Mouse (Mus musculus): Measurements from ENCODE around the gene Cytl1.

Cytl1 gene

DNA sequence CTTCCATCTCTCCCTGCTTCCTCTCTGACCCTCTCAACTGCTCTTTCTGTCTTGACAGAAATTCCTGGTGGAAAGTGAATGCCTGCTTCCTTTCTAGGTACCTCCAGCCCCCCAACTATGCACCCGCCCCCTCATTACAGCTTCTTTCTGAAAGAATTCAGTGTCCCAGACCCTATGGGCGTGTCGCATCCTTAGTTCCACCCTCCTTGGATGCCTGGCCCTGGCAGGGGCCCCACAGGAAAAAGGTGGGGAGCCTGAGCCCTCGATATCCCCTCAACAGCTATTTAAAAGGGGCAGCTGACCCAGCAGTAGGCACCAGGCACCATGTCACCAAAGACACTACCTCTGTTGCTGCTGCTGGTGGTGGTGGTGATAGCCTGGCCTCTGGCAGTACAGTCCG is at the start of gene Cytl1:
TSS of gene Cytl1 (plus strand) at position 296 of the 400 bp plus-strand sequence.
- WGBS, result 51% methylated on average over 5 of the region's 5 CpGs

DNA sequence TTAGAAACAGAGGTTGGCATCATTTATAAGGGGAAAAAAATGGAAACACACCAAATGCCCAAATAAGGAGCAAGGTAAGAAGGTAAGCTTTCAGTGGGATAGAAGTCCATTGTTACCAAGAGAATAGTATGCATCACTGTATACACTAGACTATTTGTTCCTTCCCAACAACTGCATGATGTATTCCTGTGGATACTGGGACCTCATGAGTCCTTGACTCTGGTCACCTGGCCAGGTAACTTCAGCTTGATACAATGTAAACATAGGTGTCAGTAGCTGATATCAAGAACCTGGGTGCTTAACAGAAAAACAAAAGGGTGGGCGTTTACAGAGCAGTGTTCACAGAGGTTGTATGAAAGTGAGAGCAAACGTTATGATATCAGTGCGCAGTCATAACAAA is 42.6 kb upstream of the Cytl1 start:
- 84% methylated on average over 3 of the region's 3 CpGs for WGBS

DNA sequence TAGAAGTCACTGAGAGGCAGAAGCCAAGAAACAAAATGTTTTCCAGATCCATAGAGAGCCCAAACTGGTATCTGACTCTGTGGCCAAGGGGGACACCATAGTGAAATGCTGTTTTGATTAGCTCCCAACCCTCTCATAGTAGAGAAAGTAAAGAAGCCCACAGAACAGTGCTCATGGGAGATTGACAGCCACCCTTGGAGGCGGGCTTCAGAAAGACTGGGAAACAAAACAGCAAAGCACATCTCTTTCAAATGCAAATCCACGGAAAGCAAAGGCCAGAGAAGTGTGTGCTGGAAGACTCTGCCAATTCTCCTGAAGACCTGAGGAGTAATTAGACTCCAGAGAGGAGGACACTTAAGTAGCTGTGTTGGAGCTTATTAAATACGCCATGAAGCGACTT is 39.5 kb upstream of the Cytl1 start:
- 65% methylated on average over 4 of the region's 4 CpGs for WGBS

DNA sequence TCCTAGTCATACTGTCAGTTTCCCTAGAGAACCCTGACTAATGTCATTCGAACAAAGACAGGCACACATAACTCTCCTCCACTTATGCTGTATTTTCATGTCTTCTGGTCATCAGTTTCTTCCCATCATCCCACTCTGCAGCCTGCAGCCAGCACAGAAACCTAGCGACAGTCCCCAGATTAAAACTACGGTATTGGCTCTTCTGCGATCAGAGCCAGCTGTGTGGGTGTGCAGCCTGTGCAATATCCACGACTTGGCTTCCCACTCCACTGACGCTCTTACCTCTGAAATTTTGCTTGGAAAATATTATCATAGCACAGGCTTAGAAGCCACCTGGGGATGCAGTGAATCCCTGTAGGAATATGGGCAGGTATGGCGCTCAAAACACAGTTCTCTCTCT is 38.0 kb upstream of the Cytl1 start:
- 57% methylated on average over 7 of the region's 7 CpGs for WGBS

DNA sequence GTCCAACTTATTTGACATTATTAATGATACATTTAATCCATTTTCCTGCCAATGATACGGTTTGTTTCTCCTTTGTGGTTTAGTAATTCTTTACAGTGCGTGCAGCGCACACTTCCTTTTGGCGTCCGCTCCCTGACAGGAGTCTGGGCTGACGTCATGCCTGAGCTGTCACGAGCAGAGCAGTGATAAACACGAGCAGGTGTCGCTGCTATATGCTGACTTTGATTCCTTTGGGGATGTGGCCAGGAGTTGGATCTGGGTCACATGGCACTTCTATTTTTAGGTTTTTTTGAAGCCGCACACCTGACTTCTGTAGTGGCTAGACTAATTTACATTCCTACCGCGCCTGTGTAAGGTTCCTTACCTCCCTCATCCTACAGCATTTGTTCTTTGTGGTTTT is 35.6 kb upstream of the Cytl1 start:
- WGBS, result 53% methylated on average over 12 of the region's 12 CpGs

DNA sequence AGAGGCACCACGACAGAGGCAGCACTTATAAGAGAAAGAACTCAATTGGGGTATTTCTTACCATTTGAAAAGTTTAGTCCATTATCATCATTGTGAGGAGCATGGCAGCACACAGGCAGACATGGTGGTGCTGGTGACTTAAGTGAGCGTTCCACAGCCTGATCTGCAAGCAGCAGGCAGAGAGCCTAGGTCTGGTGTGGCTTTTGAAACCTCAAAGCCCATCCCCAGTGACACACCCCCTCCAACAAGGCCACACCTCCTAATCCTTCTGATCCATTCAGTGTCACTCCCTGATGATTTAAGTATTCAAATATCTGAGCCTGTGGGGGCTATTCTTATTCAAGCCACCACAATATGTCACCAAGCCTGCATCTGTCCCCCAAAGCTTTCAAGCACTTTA is 30.4 kb upstream of the Cytl1 start:
- 82% methylated on average over 2 of the region's 2 CpGs for WGBS

DNA sequence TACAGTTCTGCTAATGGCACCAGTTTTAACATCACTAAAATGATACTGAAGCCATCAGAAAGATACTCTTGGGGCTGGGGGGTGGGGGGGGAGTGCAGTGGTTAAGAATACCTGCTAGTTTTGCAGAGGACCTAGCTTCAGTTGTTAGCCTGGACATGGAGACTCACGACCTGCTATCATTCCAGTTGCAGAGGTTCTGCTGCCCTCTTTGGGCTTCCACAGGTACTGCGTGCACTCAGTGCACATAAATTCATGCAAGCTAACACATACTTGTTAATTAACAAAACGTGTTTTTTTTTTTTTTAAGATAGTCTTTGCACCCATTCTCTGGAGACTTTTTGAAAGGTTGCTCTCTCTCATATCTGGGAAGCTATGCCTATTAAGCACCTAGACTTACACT is 27.2 kb upstream of the Cytl1 start:
- 70% methylated on average over 3 of the region's 3 CpGs for WGBS

DNA sequence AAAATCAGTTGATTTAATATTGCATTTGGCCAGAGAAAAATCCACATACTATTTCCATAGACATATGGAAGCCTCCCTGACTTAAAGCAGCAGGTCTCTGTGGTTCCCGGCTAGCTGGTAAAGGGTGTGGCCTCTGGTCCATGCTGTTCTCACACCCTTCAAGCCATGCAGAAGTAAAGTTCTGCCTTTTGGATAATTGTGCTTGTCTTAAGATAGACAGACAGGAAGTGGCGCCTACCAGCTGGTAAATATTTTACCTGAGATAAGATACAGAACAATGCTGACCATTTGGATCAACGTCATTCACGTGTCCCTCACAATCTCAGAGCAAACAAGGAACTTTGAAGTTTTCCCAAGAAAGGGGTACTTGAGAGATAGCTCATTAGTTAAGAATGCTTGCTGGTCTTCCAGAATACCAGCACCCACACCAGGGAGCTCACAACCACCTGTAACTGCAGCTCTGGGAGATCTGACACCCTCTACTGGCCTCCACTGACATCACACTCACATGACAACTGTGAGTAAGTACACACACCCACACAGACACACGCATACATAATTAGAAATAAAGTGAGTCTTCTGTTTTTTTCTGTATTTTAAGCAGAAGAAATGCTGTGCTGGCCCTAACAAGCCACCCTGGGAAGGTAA is 25.9 kb upstream of the Cytl1 start:
- 84% methylated on average over 5 of the region's 5 CpGs for WGBS

DNA sequence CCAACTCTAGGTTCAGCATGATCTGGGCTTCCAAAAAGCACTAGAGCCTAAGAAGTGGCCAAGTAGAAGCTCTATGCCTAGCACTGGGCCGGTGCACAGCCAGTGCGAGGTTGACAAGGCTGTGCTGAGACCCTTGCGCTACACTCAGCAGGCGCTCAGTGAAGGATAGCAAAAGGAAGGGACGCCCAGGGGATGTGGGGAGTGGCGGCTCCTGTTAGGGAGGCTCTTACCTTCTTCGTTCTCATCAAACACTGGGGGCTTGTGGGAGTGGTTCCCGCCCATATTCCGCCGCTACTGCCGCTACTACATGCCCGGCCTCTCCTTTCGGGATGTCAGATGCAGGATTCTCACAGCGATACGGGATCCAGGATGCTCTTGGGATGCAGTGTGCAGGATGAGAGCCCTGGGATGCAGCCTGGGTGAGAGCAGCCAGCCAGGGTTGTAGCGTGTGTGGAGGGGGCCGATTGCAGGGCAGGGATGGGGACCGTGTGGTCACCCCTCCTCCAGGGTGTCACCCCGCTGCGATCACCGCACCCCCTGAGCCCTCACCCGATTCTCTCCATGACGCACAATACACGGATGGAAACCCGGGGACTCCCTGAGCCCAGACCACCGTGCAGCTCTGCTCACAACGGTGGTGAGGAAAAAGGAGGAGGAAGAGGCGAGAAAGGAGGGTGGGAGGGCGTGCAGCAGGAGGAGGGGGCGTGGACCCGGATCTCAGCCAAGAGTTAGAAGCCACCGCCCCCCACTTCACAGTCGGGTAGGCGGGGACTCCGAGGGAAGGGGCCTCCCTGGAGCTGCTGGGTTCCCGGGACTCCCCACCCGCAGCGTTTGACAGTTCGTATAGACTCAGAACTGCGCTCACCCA is 18.6 kb upstream of the Cytl1 start, which contains the start of gene Stk32b:
TSS of gene Stk32b (minus strand) at position 667 of the 868 bp plus-strand sequence.
- 2% methylated on average over 40 of the region's 40 CpGs for WGBS

DNA sequence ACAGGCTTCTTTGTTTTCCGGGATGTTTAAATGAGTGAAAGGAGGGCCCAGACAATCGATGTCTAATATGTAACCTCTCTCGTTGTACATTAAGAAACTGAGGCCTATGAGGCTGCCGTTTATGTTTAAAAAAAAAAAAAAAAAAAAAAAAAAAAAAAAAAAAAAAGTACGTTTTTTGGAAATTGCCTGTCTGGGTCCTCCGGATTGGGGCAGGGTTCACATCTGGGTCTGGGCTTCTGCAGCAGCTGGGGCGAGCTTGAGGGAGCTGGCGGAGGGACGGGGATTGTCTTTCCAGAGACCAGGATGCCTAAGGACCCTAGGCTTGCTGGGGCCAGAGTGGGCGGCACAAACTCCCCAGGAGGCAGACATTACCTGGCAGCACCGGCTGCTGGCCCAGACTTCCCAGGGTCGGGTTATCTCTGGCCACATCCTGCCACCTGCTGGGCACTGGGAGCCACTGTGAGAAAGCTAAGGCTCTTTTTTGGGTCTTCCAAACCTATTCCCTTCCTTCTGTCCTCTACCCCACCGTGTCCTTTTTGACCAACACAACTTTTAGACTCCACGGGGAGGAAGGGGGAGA is 17.8 kb upstream of the Cytl1 start:
- WGBS, result 2% methylated on average over 14 of the region's 14 CpGs

DNA sequence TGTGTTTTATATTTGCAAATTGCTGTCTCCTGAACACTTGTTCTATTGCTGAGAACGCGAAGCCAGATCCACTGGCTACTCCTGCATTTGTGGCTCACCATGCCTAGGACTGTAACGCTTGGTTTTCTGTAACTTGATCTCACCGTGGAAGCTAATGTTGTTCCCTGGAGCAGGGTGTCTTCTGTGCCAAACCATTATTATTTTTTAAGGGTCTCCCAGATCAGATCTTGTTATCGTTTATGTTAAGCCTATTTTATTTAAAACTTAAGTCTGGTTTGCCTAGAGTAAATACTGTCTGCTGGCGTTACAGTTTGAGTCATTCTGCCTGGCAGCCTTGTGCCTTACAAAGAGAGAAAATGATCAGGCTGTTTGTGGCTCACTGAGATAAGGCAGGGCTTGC is 14.6 kb upstream of the Cytl1 start:
- 23% methylated on average over 6 of the region's 6 CpGs for WGBS

DNA sequence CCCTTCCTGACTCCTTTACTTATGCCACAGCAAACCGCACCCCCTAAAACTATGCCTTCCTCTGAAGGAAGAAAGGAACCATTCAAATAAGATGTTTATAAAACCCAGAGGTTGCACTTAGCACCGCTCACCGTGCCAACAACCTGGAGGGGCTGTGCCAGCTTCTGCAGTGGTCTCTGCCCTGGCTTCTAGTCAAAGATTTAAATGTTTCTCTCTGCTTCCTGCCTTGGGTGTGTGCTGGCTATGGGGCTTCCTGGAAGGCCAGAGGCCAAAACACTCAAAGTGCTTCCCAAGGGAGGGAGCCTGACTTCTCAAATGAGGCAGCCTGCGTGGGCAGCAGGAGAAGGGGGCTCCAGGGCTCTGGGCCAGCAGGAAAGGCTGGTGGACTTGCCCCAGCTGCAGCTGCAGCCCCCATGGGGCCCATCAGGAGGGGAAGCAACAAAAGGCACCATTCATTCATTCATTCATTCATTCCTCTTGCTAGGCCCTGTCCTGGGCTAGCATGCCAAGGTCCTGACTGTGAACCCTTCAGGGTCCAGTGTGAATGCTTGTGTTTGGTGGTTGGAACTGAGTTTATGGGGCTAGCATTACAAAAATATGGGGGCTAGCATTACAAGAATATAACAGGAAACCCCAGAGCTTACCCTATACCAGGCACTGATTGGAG is 10.0 kb upstream of the Cytl1 start:
- 66% methylated on average over 4 of the region's 4 CpGs for WGBS

DNA sequence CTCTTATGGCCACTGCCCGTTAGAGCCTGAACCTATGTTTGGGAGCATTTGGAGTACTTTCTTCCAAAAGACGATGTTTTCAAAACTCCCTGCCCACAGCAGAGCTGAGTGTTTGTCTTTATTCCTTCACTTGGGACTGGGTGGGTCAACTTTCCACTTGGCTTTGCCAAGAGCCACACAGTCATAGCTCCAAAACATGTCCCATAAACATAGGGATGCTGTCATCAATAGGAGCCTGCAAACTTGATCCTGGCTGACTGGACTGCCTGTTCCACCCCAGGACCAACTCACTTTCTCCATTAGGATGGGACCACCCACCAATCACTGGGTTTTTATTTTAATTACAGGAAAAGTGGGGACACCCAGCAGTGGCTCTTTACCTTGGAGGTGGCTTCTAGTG is 4.5 kb upstream of the Cytl1 start:
- 80% methylated on average over 2 of the region's 2 CpGs for WGBS

DNA sequence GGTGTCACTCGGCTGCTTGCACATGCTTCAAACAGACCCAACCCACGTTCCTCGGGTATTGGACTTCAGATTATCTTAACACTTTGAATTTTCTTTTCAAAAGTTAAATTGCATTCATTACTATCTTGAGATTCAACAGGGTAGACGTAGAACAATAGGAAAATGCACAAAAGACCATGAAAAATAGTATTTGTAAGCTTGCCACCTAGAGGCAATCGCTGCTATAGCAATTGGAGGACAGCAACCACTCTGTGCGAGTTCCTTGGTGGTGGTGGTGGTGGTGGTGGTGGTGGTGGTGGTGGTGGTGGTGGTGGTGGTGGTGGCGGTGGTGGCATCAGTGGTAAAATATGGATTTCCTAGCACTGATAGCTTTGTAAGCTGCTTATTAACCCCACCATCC is 894 bp downstream of the Cytl1 start:
- WGBS, result 51% methylated on average over 7 of the region's 7 CpGs

DNA sequence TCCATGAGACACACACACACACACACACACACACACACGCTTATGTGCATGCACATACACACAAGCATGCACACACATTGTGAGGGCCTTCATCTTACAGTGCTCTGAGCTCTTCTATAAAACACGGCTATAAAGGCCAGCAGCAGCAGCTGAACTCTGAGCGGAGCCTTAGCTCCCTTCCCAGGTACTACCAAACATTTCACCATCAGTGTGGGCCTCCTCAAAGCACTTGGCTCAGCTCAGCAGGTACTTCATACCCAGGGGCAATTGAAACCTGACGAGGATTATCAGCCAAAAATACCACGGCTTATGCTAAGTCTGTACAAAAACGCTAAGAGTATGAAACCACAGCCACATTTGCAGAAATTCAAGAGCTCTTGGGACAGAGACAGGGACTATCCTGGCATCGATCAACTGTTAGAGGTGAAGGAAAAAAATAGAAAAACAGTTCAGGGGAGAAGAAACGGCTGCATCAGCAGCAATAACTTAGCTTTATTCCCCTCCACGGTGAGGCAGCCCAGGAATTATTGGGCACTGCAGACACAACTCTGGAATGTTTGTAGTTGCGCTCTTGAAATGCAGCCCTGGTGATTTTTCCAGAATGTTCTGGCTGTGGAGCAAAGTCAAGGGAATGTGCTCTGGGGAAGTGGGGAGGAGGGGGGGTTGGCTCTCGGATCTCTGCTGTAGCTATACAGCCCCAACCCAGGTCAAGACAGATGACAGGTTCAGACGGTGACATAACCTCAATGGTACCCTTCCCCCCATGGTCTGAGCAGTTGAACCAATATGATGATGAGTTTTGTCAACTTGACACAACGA is 8.8 kb downstream of the Cytl1 start:
- 82% methylated on average over 13 of the region's 13 CpGs for WGBS

DNA sequence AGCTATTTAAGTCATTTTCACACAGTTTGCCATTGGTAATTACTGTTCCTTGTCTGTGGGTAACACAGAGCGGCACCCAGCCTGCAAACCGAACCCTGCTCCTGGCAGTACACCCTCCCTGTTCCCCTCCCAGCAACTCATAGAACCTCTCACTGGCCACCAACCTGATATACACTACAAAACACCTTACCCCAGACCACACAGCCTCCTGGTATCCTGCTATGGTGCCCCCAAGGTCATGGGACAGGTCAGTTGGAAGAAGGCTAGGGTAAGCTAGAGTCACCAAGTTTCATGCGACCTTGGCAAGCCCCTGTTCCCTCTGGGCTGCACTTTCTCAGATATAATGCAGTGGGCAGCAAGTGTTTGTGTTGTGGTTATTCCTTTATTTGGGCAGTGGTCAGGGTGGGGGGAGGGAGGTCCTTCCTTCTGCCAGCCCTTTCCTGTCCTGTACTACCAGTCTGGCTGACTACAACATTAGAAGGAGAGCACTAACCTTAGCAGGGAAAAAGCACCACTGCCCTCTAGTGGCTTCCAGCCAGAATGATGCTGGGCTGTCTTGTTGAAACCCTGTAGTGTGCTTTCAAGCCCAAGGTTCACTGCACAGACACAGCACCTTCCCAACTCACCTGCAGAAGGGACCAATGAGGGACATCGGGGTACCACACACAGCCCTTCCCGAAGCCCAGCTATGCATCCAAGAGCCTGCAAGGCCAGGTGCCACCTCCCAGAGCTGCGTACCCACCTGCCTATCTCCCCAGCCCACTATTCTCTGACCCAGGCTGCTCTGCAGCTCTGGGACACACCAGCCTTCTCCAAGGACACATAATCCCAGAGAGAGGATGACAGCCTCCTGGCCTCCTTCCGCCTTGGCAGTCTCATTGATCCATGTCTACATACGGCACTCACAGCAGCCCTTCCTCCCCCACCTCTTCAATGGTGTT is 17.0 kb downstream of the Cytl1 start:
- 66% methylated on average over 8 of the region's 8 CpGs for WGBS

DNA sequence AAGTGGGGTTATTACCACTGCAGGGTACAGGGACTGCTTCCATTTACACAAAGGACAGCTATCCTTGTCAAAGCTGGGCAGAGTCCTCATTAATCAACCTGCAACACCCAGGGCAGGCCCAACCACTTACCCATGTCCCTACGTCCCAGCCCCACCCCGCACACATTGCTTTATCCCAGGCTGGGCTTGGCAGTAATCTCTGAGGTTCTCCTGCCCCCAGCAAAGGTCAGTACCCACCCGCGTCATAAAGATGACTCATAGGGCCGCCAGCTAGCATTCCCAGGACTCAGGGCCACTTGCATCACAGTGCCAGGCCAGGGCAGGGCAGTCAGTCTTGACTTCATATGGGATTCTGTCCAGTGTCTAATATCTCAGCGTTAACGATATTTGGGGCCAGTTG is 18.0 kb downstream of the Cytl1 start:
- WGBS, result 86% methylated on average over 7 of the region's 7 CpGs

DNA sequence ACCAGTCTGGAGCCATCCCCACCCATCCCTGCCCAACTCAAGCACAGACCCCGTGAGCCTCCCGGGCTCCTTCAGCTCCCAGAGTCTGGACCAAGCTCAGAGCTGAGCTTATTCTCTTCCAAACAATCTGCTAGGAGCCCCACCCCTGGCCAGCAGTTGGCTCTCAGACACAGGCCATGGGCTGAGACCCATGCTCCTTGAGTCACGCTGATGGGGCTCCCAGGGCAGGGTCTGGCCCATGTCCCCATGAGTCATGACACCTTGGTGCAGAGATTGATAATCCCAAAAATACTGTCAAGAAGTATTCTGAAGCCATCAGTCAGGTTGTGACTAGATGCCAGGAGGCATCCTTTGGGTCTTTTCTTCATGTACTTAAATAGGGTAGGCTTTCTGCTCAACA is 26.7 kb downstream of the Cytl1 start:
- 90% methylated on average over 3 of the region's 3 CpGs for WGBS

DNA sequence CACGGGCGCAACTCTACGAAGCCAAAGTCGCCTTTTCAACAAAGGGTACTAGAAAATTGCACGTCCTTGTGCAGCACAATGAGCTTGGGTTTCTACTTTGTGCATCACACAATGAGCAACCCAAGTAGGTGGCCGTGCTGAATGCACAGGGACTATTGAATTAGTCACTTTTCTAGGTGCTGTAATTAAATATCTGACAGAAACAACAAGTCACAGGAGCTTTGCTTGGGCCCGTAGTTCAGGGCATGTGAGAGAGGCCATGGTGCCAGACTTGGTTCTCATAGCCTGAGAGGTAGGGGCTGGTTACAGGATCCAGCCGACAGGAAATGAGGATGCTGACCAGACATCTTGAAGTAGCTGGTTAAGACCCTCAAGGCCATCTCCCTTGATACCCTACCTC is 30.5 kb downstream of the Cytl1 start:
- 69% methylated on average over 8 of the region's 8 CpGs for WGBS

DNA sequence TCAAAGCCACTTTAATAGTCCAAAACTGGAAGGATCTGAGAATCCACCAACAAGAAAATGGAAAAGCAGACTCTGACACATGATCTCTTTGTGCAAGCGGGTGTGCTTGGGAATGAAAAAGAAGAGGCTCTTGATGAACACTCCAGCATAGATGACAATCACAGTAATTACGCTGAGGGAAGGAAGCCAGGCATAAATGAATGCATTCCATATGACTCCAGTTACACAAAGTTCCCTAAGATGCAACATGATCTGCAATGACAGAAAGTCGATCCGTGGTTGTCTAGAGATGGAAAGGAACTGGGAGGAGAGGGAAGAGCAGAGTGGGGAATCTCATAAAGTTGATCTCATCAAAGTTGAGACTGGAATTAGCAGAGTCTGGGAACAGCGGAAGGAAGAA is 31.9 kb downstream of the Cytl1 start:
- 67% methylated on average over 5 of the region's 5 CpGs for WGBS

Measured in cerebral cortex, adult 2 months (tissue).